Mouse (Mus musculus): ENCODE measurements around the gene Foxk1. TPM values are rescaled to one million over a fixed set of nuclear protein-coding genes. Genes with fewer than 3 reads are reported as not detected.

Gene Foxk1
- polyA plus RNA-seq, 1 experiment from 2014 or later = 5.9 TPM

- WGBS = 92% methylated on average over 5 of the region's 5 CpGs
- no peak overlapping the region for H3K4me3 ChIP-seq (replicated peaks; ENCODE audit: low read length)
- no peaks in the 10 kb centered on the region for H3K9me3 ChIP-seq (ENCODE audit: control insufficient read depth, low read length)
- H3K36me3 ChIP-seq (replicated peaks; ENCODE audit: control insufficient read depth, insufficient read depth) = 0 out of 2 replicates have a peak, but pooled peaks cover 4% of the 10 kb centered on the region
- no peak overlapping the region for H3K9ac ChIP-seq
- H3K27me3 ChIP-seq (ENCODE audit: control insufficient read depth, insufficient read depth, low read length) = no peaks in the 10 kb centered on the region
- no peak overlapping the region for H3K4me2 ChIP-seq (replicated peaks)
- peaks cover 27% of the 10 kb centered on the region for H3K4me1 ChIP-seq (replicated peaks; ENCODE audit: control insufficient read depth, insufficient read depth, low read length)
- DNase-seq (ENCODE audit: low spot score) (no peak), ATAC-seq (ENCODE audit: low FRiP score) (no peak)
- no peak overlapping the region for H3K27ac ChIP-seq
These were observed 20.6 kb downstream of the Foxk1 start for GRCm38 (mm10) chr5:142421886-142422285.

DNA sequence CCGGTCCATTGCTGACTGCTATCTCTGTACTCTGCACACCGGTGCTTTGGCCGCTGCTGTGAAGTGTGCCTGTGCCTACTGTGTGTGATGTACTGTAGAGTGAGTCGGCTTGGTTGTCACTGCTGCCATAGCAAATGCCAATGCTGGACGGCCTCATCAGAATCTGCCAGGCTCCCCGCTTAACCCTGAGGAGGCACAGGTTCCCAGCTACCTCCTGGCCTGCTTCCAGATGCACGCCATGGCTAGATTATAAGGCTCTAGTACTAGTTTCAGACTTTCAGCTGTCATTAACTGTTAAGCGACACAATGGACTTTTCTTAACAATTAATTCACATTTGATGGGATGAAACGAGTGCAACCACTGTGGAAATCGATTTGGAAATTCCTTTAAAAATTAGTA, 21.8 kb downstream of the Foxk1 start:
- Histone ChIP-seq H3K4me2 (replicated peaks) (no peak overlapping the region), H3K4me1 (replicated peaks; ENCODE audit: control insufficient read depth, insufficient read depth, low read length) (peaks cover 33% of the 10 kb centered on the region), H3K9ac (0 out of 2 replicates have a peak overlapping the region, but pooled peaks have one; percentile 3), H3K36me3 (replicated peaks; ENCODE audit: control insufficient read depth, insufficient read depth) (0 out of 2 replicates have a peak, but pooled peaks cover 4% of the 10 kb centered on the region), H3K27me3 (ENCODE audit: control insufficient read depth, insufficient read depth, low read length) (no peaks in the 10 kb centered on the region), H3K4me3 (replicated peaks; ENCODE audit: low read length) (no peak overlapping the region), H3K9me3 (ENCODE audit: control insufficient read depth, low read length) (no peaks in the 10 kb centered on the region), H3K27ac (peak overlapping the region; percentile 32; the same call in 1 of the 2 replicates)
- DNase-seq (ENCODE audit: low spot score) (no peak), ATAC-seq (ENCODE audit: low FRiP score) (no peak)
- 69% methylated on average over 10 of the region's 10 CpGs for WGBS

GRCm38 (mm10) chr5:142423701-142424100, 22.4 kb downstream of the Foxk1 start:
- no peaks in the 10 kb centered on the region for H3K27me3 ChIP-seq (ENCODE audit: control insufficient read depth, insufficient read depth, low read length)
- H3K9ac ChIP-seq = no peak overlapping the region
- 37% methylated on average over 3 of the region's 3 CpGs for WGBS
- H3K27ac ChIP-seq = no peak overlapping the region
- no peaks in the 10 kb centered on the region for H3K9me3 ChIP-seq (ENCODE audit: control insufficient read depth, low read length)
- ATAC-seq (ENCODE audit: low FRiP score) = no peak
- peaks cover 34% of the 10 kb centered on the region for H3K4me1 ChIP-seq (replicated peaks; ENCODE audit: control insufficient read depth, insufficient read depth, low read length)
- no peak overlapping the region for H3K4me3 ChIP-seq (replicated peaks; ENCODE audit: low read length)
- no peak for DNase-seq (ENCODE audit: low spot score)
- 0 out of 2 replicates have a peak, but pooled peaks cover 4% of the 10 kb centered on the region for H3K36me3 ChIP-seq (replicated peaks; ENCODE audit: control insufficient read depth, insufficient read depth)
- no peak overlapping the region for H3K4me2 ChIP-seq (replicated peaks)

DNA sequence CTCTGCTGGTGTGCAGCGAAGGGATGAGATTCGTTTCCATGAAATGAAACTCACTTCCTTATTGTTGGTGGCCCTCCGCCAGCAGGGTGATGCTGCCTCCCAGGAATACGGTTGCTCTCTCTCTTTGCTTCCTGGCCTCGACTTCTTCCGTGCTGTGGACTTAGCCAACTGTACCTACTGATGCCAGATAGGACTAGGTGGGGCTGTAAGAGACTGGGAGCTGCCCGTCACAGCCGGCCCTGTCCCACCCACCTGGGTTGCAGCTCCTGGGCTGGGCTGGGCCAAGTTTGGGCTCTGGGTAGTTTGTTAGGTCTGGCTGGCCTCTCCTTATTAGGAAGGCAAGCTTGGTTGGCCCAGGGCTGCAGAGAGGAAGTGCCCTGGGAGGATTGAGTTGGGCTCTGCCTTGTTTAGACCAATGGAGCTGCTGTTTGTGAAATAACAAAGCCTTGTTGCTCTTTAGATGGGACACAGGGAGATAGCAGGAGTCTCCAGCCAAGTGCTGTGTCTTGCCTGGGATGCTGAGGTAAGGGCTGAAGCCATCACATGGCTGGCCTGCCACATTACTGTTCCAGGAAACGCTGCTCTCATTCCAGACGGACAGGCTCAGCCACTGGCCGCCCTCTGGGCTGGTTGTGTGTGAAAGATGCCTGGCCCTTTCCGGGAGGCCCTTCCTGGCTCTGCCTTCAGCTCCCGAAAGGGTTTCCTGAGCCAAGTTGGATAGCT, 23.5 kb downstream of the Foxk1 start:
- Histone ChIP-seq H3K9ac (no peak overlapping the region), H3K27ac (peak overlapping the region; percentile 64), H3K27me3 (ENCODE audit: control insufficient read depth, insufficient read depth, low read length) (no peaks in the 10 kb centered on the region), H3K4me2 (replicated peaks) (no peak overlapping the region), H3K9me3 (ENCODE audit: control insufficient read depth, low read length) (no peaks in the 10 kb centered on the region), H3K36me3 (replicated peaks; ENCODE audit: control insufficient read depth, insufficient read depth) (0 out of 2 replicates have a peak, but pooled peaks cover 4% of the 10 kb centered on the region), H3K4me1 (replicated peaks; ENCODE audit: control insufficient read depth, insufficient read depth, low read length) (peaks cover 34% of the 10 kb centered on the region), H3K4me3 (replicated peaks; ENCODE audit: low read length) (no peak overlapping the region)
- WGBS = 75% methylated on average over 13 of the region's 13 CpGs
- ATAC-seq (ENCODE audit: low FRiP score) = peak; percentile 28; the same call in 1 of the 2 replicates
- no peak for DNase-seq (ENCODE audit: low spot score)

DNA sequence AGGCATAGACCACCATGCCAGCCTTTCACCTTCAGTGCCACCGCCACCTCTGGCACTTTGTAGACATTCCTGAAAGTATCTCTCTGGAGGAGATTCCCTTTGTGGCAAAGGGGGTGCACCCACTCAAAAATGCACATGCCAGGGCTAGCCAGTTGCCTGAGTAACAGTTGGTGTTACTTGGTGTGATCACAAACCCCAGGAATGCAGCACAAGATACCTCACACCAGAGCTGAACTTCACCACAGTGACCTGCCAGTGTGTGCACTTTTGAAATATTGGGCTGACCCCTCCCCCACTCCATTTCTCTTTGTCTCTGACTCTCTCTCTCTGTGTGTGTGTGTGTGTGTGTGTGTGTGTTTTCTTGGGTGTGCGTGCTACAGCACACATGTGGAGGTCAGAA, 25.2 kb downstream of the Foxk1 start:
- WGBS = 78% methylated on average over 2 of the region's 2 CpGs
- Histone ChIP-seq H3K27ac (no peak overlapping the region), H3K27me3 (ENCODE audit: control insufficient read depth, insufficient read depth, low read length) (no peaks in the 10 kb centered on the region), H3K36me3 (replicated peaks; ENCODE audit: control insufficient read depth, insufficient read depth) (no peaks in the 10 kb centered on the region), H3K4me2 (replicated peaks) (no peak overlapping the region), H3K4me1 (replicated peaks; ENCODE audit: control insufficient read depth, insufficient read depth, low read length) (peaks cover 34% of the 10 kb centered on the region), H3K9ac (no peak overlapping the region), H3K9me3 (ENCODE audit: control insufficient read depth, low read length) (no peaks in the 10 kb centered on the region), H3K4me3 (replicated peaks; ENCODE audit: low read length) (no peak overlapping the region)
- ATAC-seq (ENCODE audit: low FRiP score) (no peak), DNase-seq (ENCODE audit: low spot score) (no peak)

GRCm38 (mm10) chr5:142427876-142428275, 26.6 kb downstream of the Foxk1 start:
- Histone ChIP-seq H3K4me1 (replicated peaks; ENCODE audit: control insufficient read depth, insufficient read depth, low read length) (peaks cover 36% of the 10 kb centered on the region), H3K9me3 (ENCODE audit: control insufficient read depth, low read length) (no peaks in the 10 kb centered on the region), H3K4me3 (replicated peaks; ENCODE audit: low read length) (no peak overlapping the region), H3K27me3 (ENCODE audit: control insufficient read depth, insufficient read depth, low read length) (no peaks in the 10 kb centered on the region), H3K9ac (no peak overlapping the region), H3K36me3 (replicated peaks; ENCODE audit: control insufficient read depth, insufficient read depth) (no peaks in the 10 kb centered on the region), H3K4me2 (replicated peaks) (no peak overlapping the region), H3K27ac (no peak overlapping the region)
- ATAC-seq (ENCODE audit: low FRiP score) = no peak
- WGBS = 35% methylated on average over 10 of the region's 10 CpGs
- no peak for DNase-seq (ENCODE audit: low spot score)

GRCm38 (mm10) chr5:142428691-142429090, 27.4 kb downstream of the Foxk1 start:
- no peak for ATAC-seq (ENCODE audit: low FRiP score)
- H3K4me1 ChIP-seq (replicated peaks; ENCODE audit: control insufficient read depth, insufficient read depth, low read length) = peaks cover 28% of the 10 kb centered on the region
- H3K4me2 ChIP-seq (replicated peaks) = no peak overlapping the region
- no peak for DNase-seq (ENCODE audit: low spot score)
- WGBS = 69% methylated on average over 6 of the region's 6 CpGs
- H3K27me3 ChIP-seq (ENCODE audit: control insufficient read depth, insufficient read depth, low read length) = no peaks in the 10 kb centered on the region
- no peaks in the 10 kb centered on the region for H3K36me3 ChIP-seq (replicated peaks; ENCODE audit: control insufficient read depth, insufficient read depth)
- H3K9me3 ChIP-seq (ENCODE audit: control insufficient read depth, low read length) = no peaks in the 10 kb centered on the region
- H3K4me3 ChIP-seq (replicated peaks; ENCODE audit: low read length) = no peak overlapping the region
- H3K9ac ChIP-seq = no peak overlapping the region
- no peak overlapping the region for H3K27ac ChIP-seq

DNA sequence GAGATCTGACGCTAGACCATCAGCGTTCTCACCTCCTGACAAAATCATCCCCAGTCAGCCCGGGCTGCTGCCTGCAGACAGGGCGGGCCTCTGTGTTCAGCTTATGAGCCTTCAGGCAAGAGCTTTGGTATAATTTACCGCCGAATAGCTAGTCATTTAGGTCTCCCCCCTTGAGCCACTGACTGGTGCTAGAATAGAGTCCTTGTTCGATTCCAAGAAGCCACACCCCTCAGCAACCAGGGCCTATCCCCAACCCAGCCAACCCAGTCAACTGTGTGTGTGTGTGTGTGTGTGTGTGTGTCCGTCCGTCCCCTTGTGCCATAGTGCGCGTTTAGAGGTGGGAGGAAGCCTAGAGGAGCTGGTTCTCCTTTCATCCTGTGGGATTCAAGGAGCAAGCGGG, 29.7 kb downstream of the Foxk1 start:
- Histone ChIP-seq H3K9ac (no peak overlapping the region), H3K27me3 (ENCODE audit: control insufficient read depth, insufficient read depth, low read length) (no peaks in the 10 kb centered on the region), H3K4me1 (replicated peaks; ENCODE audit: control insufficient read depth, insufficient read depth, low read length) (peaks cover 11% of the 10 kb centered on the region; the same call in 1 of the 2 replicates), H3K36me3 (replicated peaks; ENCODE audit: control insufficient read depth, insufficient read depth) (peaks cover 12% of the 10 kb centered on the region), H3K9me3 (ENCODE audit: control insufficient read depth, low read length) (no peaks in the 10 kb centered on the region), H3K27ac (no peak overlapping the region), H3K4me3 (replicated peaks; ENCODE audit: low read length) (no peak overlapping the region), H3K4me2 (replicated peaks) (no peak overlapping the region)
- WGBS = 74% methylated on average over 12 of the region's 12 CpGs
- DNase-seq (ENCODE audit: low spot score) (no peak), ATAC-seq (ENCODE audit: low FRiP score) (no peak)

- peaks cover 11% of the 10 kb centered on the region; the same call in 1 of the 2 replicates for H3K4me1 ChIP-seq (replicated peaks; ENCODE audit: control insufficient read depth, insufficient read depth, low read length)
- H3K27me3 ChIP-seq (ENCODE audit: control insufficient read depth, insufficient read depth, low read length) = no peaks in the 10 kb centered on the region
- H3K9me3 ChIP-seq (ENCODE audit: control insufficient read depth, low read length) = no peaks in the 10 kb centered on the region
- H3K4me2 ChIP-seq (replicated peaks) = no peak overlapping the region
- no peak for DNase-seq (ENCODE audit: low spot score)
- no peak overlapping the region for H3K4me3 ChIP-seq (replicated peaks; ENCODE audit: low read length)
- 84% methylated on average over 9 of the region's 9 CpGs for WGBS
- peaks cover 21% of the 10 kb centered on the region for H3K36me3 ChIP-seq (replicated peaks; ENCODE audit: control insufficient read depth, insufficient read depth)
- ATAC-seq (ENCODE audit: low FRiP score) = no peak
- H3K27ac ChIP-seq = no peak overlapping the region
- H3K9ac ChIP-seq = no peak overlapping the region
These were observed 30.6 kb downstream of the Foxk1 start for GRCm38 (mm10) chr5:142431811-142432434.
